ENCODE assay signal across 9 mouse cellular contexts in the genomic region with DNA sequence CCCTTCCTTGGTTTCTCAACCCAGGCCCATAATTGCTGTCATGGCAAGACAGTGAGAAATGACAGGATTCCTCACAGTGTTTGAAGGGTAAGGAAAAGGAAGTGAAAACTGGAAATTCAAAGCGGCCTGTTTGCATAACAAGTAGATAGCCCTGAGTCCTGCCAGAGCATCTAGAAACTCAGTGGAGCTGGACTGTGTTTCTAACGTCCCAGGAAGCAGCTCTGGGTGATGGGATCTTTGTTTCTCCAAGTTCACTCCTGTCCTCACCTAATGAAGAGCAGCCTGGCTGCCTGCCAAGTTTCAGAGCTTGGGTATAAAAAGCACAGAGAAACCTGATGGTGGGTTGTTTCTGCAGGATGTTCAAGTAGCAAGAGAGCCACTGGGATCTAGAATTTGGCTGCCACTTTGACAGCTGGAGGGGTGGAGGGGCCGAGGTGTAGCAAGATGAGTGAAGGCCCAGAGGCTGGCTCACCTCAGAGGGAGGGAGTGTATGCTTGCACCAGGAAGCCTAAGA.
DNase-seq lines count a peak whose midpoint lies in the region; ATAC-seq and TF ChIP-seq lines count a peak whose summit lies in the region.
"Had no signal": no experiment of that assay in that cellular context is flagged by ENCODE, and none has a peak within 500 bp of the region (broad histone marks: within the 10 kb centered on the region; RNA-seq: fewer than 3 reads in every experiment).

No protein-coding gene starts in this region.

- peak; percentile 93 for DNase-seq in heart, adult 11 months
- no peak for DNase-seq in heart, adult 8-10 months (ENCODE audit: low spot score)
- peak; percentile 41 for DNase-seq in ES-CJ7 (ENCODE audit: low read depth, low spot score)
- no peak for DNase-seq in thymus, adult 18-20 months
- DNase-seq in gastrocnemius, adult 2 months: no peak

- no peak for TF ChIP-seq CTCF in gastrocnemius, adult 2 months (IDR thresholded peaks at IDR 0.05)

- peak; percentile 58; the same call in 1 of the 2 replicates for ATAC-seq in heart, embryonic 11.5 days (replicated peaks; ENCODE audit: insufficient number of reproducible peaks, low FRiP score, low TSS enrichment)
- ATAC-seq in limb, embryonic 12.5 days (ENCODE audit: insufficient number of reproducible peaks, insufficient read depth, low FRiP score, low TSS enrichment, low read depth): no peak
- ATAC-seq in activated CD4-positive, CD25-positive, alpha-beta regulatory T cell, adult 4 months: no peak

- no peak overlapping the region for H3K9ac ChIP-seq in heart, embryonic 11.5 days (ENCODE audit: low read depth, low read length)
- no peak overlapping the region for H3K9ac ChIP-seq in limb, embryonic 12.5 days (replicated peaks)
- H3K9ac ChIP-seq: embryonic facial prominence, embryonic 12.5 days had no signal

- H3K4me3 ChIP-seq in heart, embryonic 11.5 days (ENCODE audit: low read depth, low read length): no peak overlapping the region
- no peak overlapping the region for H3K4me3 ChIP-seq in limb, embryonic 12.5 days (replicated peaks)
- H3K4me3 ChIP-seq in gastrocnemius, adult 2 months: no peak overlapping the region
- H3K4me3 ChIP-seq: embryonic facial prominence, embryonic 12.5 days had no signal

- no peaks in the 10 kb centered on the region for H3K27me3 ChIP-seq in heart, embryonic 11.5 days (ENCODE audit: control insufficient read depth, insufficient read depth, low read length)
- no peaks in the 10 kb centered on the region for H3K27me3 ChIP-seq in limb, embryonic 12.5 days
- H3K27me3 ChIP-seq: embryonic facial prominence, embryonic 12.5 days had no signal

- no peaks in the 10 kb centered on the region for H3K9me3 ChIP-seq in heart, embryonic 11.5 days (replicated peaks; ENCODE audit: control insufficient read depth, low read length)
- no peaks in the 10 kb centered on the region for H3K9me3 ChIP-seq in limb, embryonic 12.5 days
- H3K9me3 ChIP-seq: embryonic facial prominence, embryonic 12.5 days had no signal

- WGBS in heart, embryonic 11.5 days (ENCODE audit: insufficient replicate concordance): 20% methylated on average over 3 of the region's 3 CpGs
- WGBS in limb, embryonic 12.5 days: 47% methylated on average over 3 of the region's 3 CpGs

- intact Hi-C loops in gastrocnemius, adult 2 months (cut with DNase I): no loop called here

- H3K4me2 ChIP-seq in heart, embryonic 11.5 days: no peak overlapping the region
- H3K4me2 ChIP-seq in limb, embryonic 12.5 days: no peak overlapping the region
- H3K4me2 ChIP-seq: embryonic facial prominence, embryonic 12.5 days had no signal

- H3K36me3 ChIP-seq in heart, embryonic 11.5 days (ENCODE audit: control insufficient read depth, insufficient read depth, low read length): no peaks in the 10 kb centered on the region
- 0 out of 2 replicates have a peak, but pooled peaks cover 2% of the 10 kb centered on the region for H3K36me3 ChIP-seq in limb, embryonic 12.5 days
- H3K36me3 ChIP-seq: embryonic facial prominence, embryonic 12.5 days had no signal

- H3K4me1 ChIP-seq in heart, embryonic 11.5 days (ENCODE audit: control insufficient read depth, insufficient read depth, low read length): peaks cover 34% of the 10 kb centered on the region
- H3K4me1 ChIP-seq in limb, embryonic 12.5 days (replicated peaks): peaks cover 45% of the 10 kb centered on the region

- peak overlapping the region; percentile 77 for H3K27ac ChIP-seq in heart, embryonic 11.5 days (ENCODE audit: low read depth, low read length)
- peak overlapping the region; percentile 50 for H3K27ac ChIP-seq in limb, embryonic 12.5 days
- no peak overlapping the region for H3K27ac ChIP-seq in gastrocnemius, adult 2 months

Comparison
In these comparisons a context has a peak if more than half of its experiments do, and no peak if none do; other contexts are left out.
1. DNase-seq: peak in heart, adult 11 months (single experiment) and ES-CJ7 (single experiment); none in heart, adult 8-10 months (single experiment), thymus, adult 18-20 months (0 of 2) and gastrocnemius, adult 2 months (single experiment).